Mouse (Mus musculus): ENCODE measurements around the gene Sorl1. TPM values are rescaled to one million over a fixed set of nuclear protein-coding genes. Genes with fewer than 3 reads are reported as not detected.

The Sorl1 gene
- polyA plus RNA-seq, 1 experiment from 2014 or later, result 4.1 TPM

GRCm38 (mm10) chr9:42157981-42158380 lies 33.9 kb upstream of the Sorl1 start:
- H3K9me3 ChIP-seq (ENCODE audit: control insufficient read depth, low read length), result no peaks in the 10 kb centered on the region
- no peaks in the 10 kb centered on the region for H3K36me3 ChIP-seq (ENCODE audit: control insufficient read depth, insufficient read depth, low read length)
- H3K9ac ChIP-seq (ENCODE audit: low read length), result no peak overlapping the region
- no peaks in the 10 kb centered on the region for H3K27me3 ChIP-seq (ENCODE audit: control insufficient read depth, insufficient read depth, low read length)
- WGBS, result 94% methylated on average over 5 of the region's 5 CpGs
- H3K4me1 ChIP-seq (ENCODE audit: control insufficient read depth, insufficient read depth, low read length), result no peaks in the 10 kb centered on the region
- DNase-seq (ENCODE audit: low spot score) (no peak), ATAC-seq (ENCODE audit: insufficient number of reproducible peaks, low FRiP score, low TSS enrichment, low read depth) (no peak)
- no peak overlapping the region for H3K4me2 ChIP-seq (ENCODE audit: low read depth, severe bottlenecking)
- no peak overlapping the region for H3K27ac ChIP-seq (replicated peaks; ENCODE audit: low read depth, low read length)
- H3K4me3 ChIP-seq (ENCODE audit: low read depth, low read length), result no peak overlapping the region

DNA sequence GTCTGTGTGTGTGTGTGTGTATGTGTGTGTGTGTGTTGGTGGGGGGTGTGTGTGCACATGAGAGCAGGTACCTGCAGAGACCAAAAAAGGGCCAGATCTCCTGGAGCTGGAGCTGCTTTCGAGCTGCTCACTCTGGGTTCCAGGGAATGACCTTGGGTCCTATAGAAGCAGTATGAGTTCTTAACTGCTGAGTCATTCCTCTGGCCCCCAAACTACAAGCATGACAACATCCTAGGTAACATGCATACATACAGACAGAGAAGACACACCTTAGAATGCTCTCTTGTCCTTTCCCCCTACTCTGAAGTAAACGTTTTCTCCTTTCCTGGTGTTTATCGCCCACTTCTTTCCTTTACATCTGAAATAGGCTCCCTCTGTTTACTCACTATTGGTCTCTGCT lies 32.5 kb upstream of the Sorl1 start:
- Histone ChIP-seq H3K9ac (ENCODE audit: low read length) (no peak overlapping the region), H3K36me3 (ENCODE audit: control insufficient read depth, insufficient read depth, low read length) (no peaks in the 10 kb centered on the region), H3K27me3 (ENCODE audit: control insufficient read depth, insufficient read depth, low read length) (no peaks in the 10 kb centered on the region), H3K4me2 (ENCODE audit: low read depth, severe bottlenecking) (no peak overlapping the region), H3K4me1 (ENCODE audit: control insufficient read depth, insufficient read depth, low read length) (no peaks in the 10 kb centered on the region), H3K9me3 (ENCODE audit: control insufficient read depth, low read length) (no peaks in the 10 kb centered on the region), H3K4me3 (ENCODE audit: low read depth, low read length) (no peak overlapping the region), H3K27ac (replicated peaks; ENCODE audit: low read depth, low read length) (no peak overlapping the region)
- DNase-seq (ENCODE audit: low spot score), result no peak
- WGBS, result 86% methylated on average over 3 of the region's 3 CpGs
- ATAC-seq (ENCODE audit: insufficient number of reproducible peaks, low FRiP score, low TSS enrichment, low read depth), result no peak

DNA sequence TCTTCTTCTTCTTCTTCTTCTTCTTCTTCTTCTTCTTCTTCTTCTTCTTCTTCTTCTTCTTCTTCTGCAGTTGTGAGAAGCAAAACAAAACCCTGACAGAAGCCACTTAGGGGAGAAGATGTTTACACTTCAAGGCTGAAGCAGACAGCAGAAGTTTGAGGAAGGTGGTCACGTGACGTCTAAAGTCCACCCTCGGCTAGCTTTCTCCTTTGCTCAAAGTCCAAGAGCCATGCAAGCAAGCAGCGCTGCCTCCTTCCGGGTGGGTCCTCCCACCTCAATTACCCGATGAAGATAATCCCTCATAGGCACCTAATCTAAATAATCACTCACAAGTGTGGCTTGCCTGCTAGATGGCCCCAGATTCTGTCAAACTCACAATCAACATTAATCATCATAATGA lies 30.6 kb upstream of the Sorl1 start:
- H3K36me3 ChIP-seq (ENCODE audit: control insufficient read depth, insufficient read depth, low read length), result no peaks in the 10 kb centered on the region
- no peaks in the 10 kb centered on the region for H3K9me3 ChIP-seq (ENCODE audit: control insufficient read depth, low read length)
- ATAC-seq (ENCODE audit: insufficient number of reproducible peaks, low FRiP score, low TSS enrichment, low read depth) (no peak), DNase-seq (ENCODE audit: low spot score) (no peak)
- no peak overlapping the region for H3K4me3 ChIP-seq (ENCODE audit: low read depth, low read length)
- no peak overlapping the region for H3K4me2 ChIP-seq (ENCODE audit: low read depth, severe bottlenecking)
- H3K9ac ChIP-seq (ENCODE audit: low read length), result no peak overlapping the region
- 84% methylated on average over 6 of the region's 6 CpGs for WGBS
- H3K4me1 ChIP-seq (ENCODE audit: control insufficient read depth, insufficient read depth, low read length), result no peaks in the 10 kb centered on the region
- H3K27ac ChIP-seq (replicated peaks; ENCODE audit: low read depth, low read length), result no peak overlapping the region
- no peaks in the 10 kb centered on the region for H3K27me3 ChIP-seq (ENCODE audit: control insufficient read depth, insufficient read depth, low read length)

DNA sequence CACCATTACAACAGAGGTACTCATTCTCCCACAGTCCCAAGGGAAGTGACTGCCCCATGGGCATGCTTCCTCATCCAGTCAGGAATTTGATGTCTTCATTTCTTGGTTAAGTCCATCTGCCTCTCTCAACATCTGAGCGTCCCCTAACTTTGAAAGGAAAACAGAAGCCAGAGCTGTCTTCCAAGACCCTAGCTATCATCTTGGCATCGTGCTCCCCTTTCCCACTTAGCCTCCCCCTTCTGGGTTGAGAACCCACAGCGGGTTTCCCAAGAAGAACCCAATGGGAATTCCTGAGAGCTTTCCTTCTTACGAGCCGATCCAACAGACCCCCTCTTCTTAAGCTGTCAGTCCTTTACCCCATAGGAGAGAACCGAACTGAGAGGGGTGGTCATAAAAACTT lies 24.7 kb upstream of the Sorl1 start:
- Histone ChIP-seq H3K9me3 (ENCODE audit: control insufficient read depth, low read length) (no peaks in the 10 kb centered on the region), H3K4me2 (ENCODE audit: low read depth, severe bottlenecking) (no peak overlapping the region), H3K27ac (replicated peaks; ENCODE audit: low read depth, low read length) (no peak overlapping the region), H3K27me3 (ENCODE audit: control insufficient read depth, insufficient read depth, low read length) (no peaks in the 10 kb centered on the region), H3K4me3 (ENCODE audit: low read depth, low read length) (no peak overlapping the region), H3K9ac (ENCODE audit: low read length) (no peak overlapping the region), H3K4me1 (ENCODE audit: control insufficient read depth, insufficient read depth, low read length) (no peaks in the 10 kb centered on the region), H3K36me3 (ENCODE audit: control insufficient read depth, insufficient read depth, low read length) (no peaks in the 10 kb centered on the region)
- WGBS, result 86% methylated on average over 6 of the region's 6 CpGs
- no peak for ATAC-seq (ENCODE audit: insufficient number of reproducible peaks, low FRiP score, low TSS enrichment, low read depth)
- no peak for DNase-seq (ENCODE audit: low spot score)

DNA sequence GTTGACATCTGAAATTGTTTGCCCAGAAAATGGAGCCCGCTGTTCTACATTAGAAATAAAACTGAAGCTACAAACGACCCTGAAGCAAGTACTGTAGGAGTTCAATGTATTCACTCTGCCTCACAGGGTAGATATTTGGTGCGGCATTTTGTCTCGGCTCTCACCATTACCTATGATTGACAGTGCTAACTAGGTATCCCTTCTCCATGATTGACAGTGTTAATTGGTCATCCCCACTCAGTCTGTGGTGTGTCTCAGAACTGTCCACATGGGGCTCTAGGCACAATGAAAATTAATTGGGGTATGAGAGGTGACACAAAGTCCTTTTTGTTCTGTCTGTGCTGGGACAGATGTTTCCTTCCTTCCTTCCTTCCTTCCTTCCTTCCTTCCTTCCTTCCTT lies 23.9 kb upstream of the Sorl1 start:
- DNase-seq (ENCODE audit: low spot score) (no peak), ATAC-seq (ENCODE audit: insufficient number of reproducible peaks, low FRiP score, low TSS enrichment, low read depth) (no peak)
- 85% methylated on average over 4 of the region's 4 CpGs for WGBS

DNA sequence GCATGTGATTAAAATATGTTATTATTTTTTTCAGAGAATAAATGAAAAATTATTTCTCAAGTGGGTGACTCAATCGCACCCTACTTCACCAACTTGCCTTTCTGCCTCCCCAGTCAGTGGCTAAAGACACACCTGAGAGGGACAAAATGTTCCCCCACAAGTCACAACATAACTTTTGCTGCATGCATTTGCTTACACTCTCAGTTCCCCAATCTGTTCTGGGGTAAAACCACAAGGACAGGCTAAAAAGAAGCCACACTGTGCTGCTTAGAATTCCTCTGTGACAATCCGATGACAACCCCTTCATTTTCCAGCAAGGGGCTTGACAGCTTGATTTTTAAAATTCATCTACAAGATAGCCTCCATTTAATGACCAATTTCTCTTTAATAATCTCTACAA lies 22.4 kb upstream of the Sorl1 start:
- Histone ChIP-seq H3K27ac (replicated peaks; ENCODE audit: low read depth, low read length) (no peak overlapping the region), H3K9me3 (ENCODE audit: control insufficient read depth, low read length) (no peaks in the 10 kb centered on the region), H3K9ac (ENCODE audit: low read length) (no peak overlapping the region), H3K4me1 (ENCODE audit: control insufficient read depth, insufficient read depth, low read length) (no peaks in the 10 kb centered on the region), H3K4me2 (ENCODE audit: low read depth, severe bottlenecking) (no peak overlapping the region), H3K36me3 (ENCODE audit: control insufficient read depth, insufficient read depth, low read length) (no peaks in the 10 kb centered on the region), H3K27me3 (ENCODE audit: control insufficient read depth, insufficient read depth, low read length) (no peaks in the 10 kb centered on the region), H3K4me3 (ENCODE audit: low read depth, low read length) (no peak overlapping the region)
- DNase-seq (ENCODE audit: low spot score) (no peak), ATAC-seq (ENCODE audit: insufficient number of reproducible peaks, low FRiP score, low TSS enrichment, low read depth) (no peak)
- 93% methylated on average over 2 of the region's 2 CpGs for whole genome bisulfite sequencing

More for the DNA sequence above, 23.9 kb upstream of the Sorl1 start:
- Histone ChIP-seq H3K9ac (ENCODE audit: low read length) (no peak overlapping the region), H3K36me3 (ENCODE audit: control insufficient read depth, insufficient read depth, low read length) (no peaks in the 10 kb centered on the region), H3K4me3 (ENCODE audit: low read depth, low read length) (no peak overlapping the region), H3K4me2 (ENCODE audit: low read depth, severe bottlenecking) (no peak overlapping the region), H3K9me3 (ENCODE audit: control insufficient read depth, low read length) (no peaks in the 10 kb centered on the region), H3K4me1 (ENCODE audit: control insufficient read depth, insufficient read depth, low read length) (no peaks in the 10 kb centered on the region), H3K27me3 (ENCODE audit: control insufficient read depth, insufficient read depth, low read length) (no peaks in the 10 kb centered on the region), H3K27ac (replicated peaks; ENCODE audit: low read depth, low read length) (no peak overlapping the region)

GRCm38 (mm10) chr9:42141549-42142210 lies 17.6 kb upstream of the Sorl1 start:
- H3K9me3 ChIP-seq (ENCODE audit: control insufficient read depth, low read length), result no peaks in the 10 kb centered on the region
- H3K36me3 ChIP-seq (ENCODE audit: control insufficient read depth, insufficient read depth, low read length), result no peaks in the 10 kb centered on the region
- no peak overlapping the region for H3K9ac ChIP-seq (ENCODE audit: low read length)
- no peak overlapping the region for H3K27ac ChIP-seq (replicated peaks; ENCODE audit: low read depth, low read length)
- no peaks in the 10 kb centered on the region for H3K4me1 ChIP-seq (ENCODE audit: control insufficient read depth, insufficient read depth, low read length)
- WGBS, result 75% methylated on average over 6 of the region's 6 CpGs
- H3K4me3 ChIP-seq (ENCODE audit: low read depth, low read length), result no peak overlapping the region
- no peak for ATAC-seq (ENCODE audit: insufficient number of reproducible peaks, low FRiP score, low TSS enrichment, low read depth)
- DNase-seq (ENCODE audit: low spot score), result no peak
- no peak overlapping the region for H3K4me2 ChIP-seq (ENCODE audit: low read depth, severe bottlenecking)
- no peaks in the 10 kb centered on the region for H3K27me3 ChIP-seq (ENCODE audit: control insufficient read depth, insufficient read depth, low read length)

GRCm38 (mm10) chr9:42138248-42138858 lies 14.3 kb upstream of the Sorl1 start:
- Histone ChIP-seq H3K4me2 (ENCODE audit: low read depth, severe bottlenecking) (no peak overlapping the region), H3K27ac (replicated peaks; ENCODE audit: low read depth, low read length) (no peak overlapping the region), H3K9ac (ENCODE audit: low read length) (no peak overlapping the region), H3K27me3 (ENCODE audit: control insufficient read depth, insufficient read depth, low read length) (no peaks in the 10 kb centered on the region), H3K4me3 (ENCODE audit: low read depth, low read length) (no peak overlapping the region), H3K9me3 (ENCODE audit: control insufficient read depth, low read length) (no peaks in the 10 kb centered on the region), H3K36me3 (ENCODE audit: control insufficient read depth, insufficient read depth, low read length) (no peaks in the 10 kb centered on the region), H3K4me1 (ENCODE audit: control insufficient read depth, insufficient read depth, low read length) (no peaks in the 10 kb centered on the region)
- 88% methylated on average over 4 of the region's 4 CpGs for WGBS
- DNase-seq (ENCODE audit: low spot score) (no peak), ATAC-seq (ENCODE audit: insufficient number of reproducible peaks, low FRiP score, low TSS enrichment, low read depth) (no peak)

DNA sequence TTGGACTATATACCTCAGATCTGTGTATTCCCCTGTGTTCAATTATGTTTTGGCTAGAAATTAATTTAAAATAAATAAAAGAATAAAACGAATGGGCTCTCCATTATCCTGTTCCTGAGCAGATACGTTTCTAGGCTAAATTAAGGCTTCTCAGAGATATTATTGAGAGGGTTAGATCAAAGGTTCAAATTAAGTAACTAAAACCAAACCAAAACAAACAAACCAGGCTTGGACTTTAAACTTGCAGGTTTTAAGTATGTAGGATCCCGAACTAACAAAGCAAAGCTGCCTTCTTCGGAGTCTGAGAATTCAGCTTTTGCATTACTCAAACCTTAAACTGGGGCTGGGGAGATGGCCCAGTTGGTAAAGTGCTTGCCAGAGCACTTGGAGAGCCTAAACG lies 13.5 kb upstream of the Sorl1 start:
- 79% methylated on average over 5 of the region's 5 CpGs for WGBS
- no peak for ATAC-seq (ENCODE audit: insufficient number of reproducible peaks, low FRiP score, low TSS enrichment, low read depth)
- Histone ChIP-seq H3K27ac (replicated peaks; ENCODE audit: low read depth, low read length) (no peak overlapping the region), H3K4me3 (ENCODE audit: low read depth, low read length) (no peak overlapping the region), H3K27me3 (ENCODE audit: control insufficient read depth, insufficient read depth, low read length) (no peaks in the 10 kb centered on the region), H3K4me1 (ENCODE audit: control insufficient read depth, insufficient read depth, low read length) (no peaks in the 10 kb centered on the region), H3K9ac (ENCODE audit: low read length) (no peak overlapping the region), H3K36me3 (ENCODE audit: control insufficient read depth, insufficient read depth, low read length) (no peaks in the 10 kb centered on the region), H3K9me3 (ENCODE audit: control insufficient read depth, low read length) (no peaks in the 10 kb centered on the region), H3K4me2 (ENCODE audit: low read depth, severe bottlenecking) (no peak overlapping the region)
- no peak for DNase-seq (ENCODE audit: low spot score)

Data from limb, embryonic 11.5 days (tissue).